Mouse (Mus musculus): ENCODE measurements at regions not wholly inside any gene's neighbourhood (a gene's known extent, or its start where the extent isn't known, plus 50 kb on each side); places are given as distances from the start of the nearest gene placed in this dataset.
A peak's percentile ranks its signal among the peaks of the same experiment; 100 is the strongest.

DNA sequence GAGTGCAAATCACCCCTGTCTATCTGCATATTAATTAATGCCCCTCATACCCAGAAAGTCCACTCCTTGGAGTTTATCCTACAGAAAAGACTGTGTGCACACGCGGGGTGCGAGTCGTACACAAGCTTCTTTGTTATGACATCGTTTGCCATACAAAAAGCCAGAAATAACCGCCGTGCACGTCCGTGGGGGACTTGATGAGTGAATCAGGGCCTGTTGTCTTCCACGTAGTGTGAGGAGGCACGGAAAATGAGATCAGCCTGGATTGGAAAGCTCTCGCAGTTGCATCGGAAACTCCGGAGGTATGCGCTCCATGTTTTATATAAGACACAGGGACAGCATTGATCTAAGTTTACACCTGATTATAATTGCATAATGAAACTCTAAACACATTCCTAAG is 120.3 kb downstream of the Etnk1 start:
- DNase-seq: no peak

DNA sequence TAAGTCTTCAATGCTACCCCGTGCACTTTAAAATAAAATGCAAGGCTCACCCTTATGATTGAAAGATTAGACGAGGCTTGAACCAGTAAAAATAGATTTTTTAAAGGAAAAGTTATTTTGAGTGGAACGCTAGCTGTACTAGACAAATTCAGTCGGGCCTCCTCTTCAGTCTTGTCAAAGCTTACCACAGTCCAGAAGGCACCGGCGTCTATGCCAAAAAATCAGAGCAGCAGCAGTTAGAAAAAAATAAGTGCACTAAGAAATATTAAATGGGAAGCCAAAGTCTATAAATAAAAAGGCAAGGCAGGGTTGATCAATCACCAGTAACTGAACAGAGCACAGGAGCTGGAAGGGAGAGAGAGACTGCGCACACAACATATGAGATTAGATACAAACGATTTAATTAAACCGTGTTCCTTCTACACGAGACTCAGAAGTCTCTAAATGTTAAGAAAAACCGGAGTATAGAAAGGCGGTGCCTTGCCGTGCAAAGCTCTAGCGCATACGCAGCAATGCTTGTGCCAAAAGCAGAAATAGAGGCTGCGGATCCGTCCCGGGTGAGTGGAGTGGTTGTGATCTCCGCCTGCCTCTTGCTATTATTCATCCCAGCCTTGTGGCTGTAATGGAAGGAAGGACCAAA is 121.6 kb downstream of the Etnk1 start:
- DNase-seq: no peak

DNA sequence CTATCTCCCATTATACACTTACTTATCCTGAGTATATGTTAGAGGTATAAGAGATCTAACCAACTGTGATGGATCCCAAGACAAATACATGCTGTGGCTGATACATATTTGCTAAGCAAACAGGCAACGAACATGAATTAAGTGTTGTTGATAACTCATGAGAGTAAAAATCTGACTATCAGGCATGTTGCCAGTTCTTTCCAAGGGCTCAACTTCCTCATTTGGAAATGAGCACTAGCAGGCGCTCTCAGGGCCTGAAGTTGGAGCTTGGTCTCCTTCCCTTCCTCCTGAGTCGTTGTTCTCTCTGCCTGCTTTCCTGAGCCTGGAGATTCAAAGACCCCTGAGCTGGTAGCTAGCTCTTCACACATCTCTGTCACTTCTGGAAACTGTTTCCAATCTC is 126.6 kb downstream of the Etnk1 start:
- no peak for DNase-seq

DNA sequence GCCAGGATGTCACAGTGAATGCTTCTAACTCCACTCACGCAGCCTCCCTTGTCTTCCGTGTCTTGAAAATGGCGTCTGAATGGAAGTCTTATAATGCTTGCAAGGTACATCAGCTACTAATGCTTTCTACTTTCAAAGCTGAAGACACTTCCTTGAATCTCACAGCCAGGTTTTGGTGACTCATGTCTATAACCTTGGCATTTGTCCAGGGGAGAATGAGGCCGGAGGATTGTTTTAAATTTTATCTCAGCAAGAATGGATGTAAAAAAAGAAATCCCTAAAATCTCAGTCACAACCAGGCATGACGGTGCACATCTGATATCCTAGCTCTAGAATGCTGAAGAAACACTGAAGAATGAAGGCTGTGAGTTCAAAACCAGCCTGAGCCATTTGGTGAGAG is 131.4 kb downstream of the Etnk1 start:
- DNase-seq: no peak

DNA sequence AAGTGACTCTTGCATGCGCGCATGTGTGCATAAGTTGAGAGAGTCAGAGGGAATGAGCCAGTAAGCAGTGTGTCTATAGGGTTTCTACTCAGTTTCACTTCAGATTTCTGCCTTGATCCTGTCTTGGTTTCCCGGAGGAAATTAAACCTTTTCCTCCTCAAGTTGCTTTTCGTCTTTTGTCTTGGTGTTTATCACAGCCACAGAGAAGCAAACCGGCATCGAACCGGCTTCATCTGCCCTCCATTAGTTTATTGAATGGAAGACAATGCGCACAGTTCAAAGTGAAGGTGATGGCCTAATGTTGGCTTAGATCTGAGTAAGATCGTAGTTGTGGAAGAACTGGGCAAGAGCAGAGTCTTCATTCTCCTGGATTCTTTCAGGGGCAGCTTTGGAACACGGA is 134.4 kb downstream of the Etnk1 start:
- no peak for DNase-seq

DNA sequence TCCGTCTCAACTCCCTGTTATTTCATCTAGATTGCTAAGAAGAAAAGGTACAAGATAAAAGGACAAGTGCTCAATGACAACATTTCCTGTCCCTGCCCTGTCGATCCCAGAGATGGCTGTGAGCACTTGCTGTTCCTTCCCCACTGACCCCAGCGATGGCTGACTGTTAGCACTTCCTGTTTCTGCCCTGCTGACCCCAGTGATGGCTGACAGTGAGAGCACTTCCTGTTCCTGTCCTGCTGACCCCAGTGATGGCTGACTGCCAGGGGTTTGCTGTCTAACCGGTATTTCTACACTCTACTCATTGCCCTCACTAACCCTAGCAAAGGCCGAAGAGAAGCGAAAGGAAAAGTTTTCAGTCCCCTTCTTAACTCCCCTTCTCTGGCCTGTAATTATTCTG is 140.3 kb downstream of the Etnk1 start:
- DNase-seq: peak; percentile 77 to 85

DNA sequence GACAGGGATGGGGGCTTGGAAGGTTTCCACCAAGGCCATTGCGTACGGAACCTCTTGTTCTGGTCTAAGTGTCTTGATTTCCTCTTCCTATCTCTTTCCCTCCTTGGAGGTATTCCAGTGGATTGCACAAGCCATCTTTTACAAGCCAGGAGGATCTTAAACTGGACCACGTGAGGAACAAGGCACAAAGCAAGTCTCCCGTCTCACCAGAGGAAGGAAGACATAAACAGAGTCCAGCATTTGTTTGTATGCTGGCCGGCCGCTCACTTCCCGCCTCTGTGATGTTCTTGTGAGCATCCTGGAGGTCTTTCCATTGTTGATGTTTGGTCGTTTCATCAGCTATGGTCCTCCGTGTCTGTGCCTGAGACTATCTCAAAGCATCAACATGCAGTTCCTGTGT is 148.8 kb downstream of the Etnk1 start:
- DNase-seq: peak; percentile 18 to 54

DNA sequence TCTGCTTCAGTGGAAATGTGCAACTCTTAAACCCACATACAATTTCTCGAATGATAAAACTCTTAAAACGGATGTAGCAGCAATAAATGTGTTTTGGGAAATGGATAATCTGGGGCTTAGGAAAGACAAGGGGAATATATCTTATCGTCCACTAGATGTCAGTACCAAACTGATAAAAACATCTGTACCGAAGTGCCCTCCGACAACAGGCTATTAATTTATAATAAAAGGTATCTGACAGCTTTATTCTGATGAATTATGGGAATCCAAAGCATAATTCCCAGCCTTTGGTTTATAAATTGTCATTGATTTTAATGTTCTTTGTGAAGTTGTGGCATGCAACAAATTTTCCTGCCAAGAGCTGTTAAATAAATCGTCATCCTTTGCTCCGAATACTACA is 153.4 kb downstream of the Etnk1 start:
- no peak for DNase-seq

DNA sequence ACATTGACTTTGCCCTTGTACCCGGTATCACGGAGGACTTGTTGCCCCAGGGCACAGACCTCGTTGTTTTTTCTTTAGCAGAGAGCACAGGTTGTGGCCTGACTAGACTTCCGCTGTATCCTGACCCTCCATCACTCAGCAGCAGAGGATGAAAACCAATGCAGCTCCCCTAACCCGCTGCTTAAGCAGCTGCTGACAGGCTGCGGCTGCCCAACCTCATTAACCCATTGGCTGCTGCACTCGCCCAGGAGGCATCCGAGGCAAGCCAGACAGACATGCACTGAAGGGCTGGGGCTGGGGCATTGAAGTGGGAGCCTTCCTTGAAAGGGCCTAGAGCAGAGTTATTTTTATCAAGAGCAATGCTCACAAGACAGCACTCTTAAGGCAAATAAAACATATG is 157.6 kb downstream of the Etnk1 start:
- DNase-seq: no peak

DNA sequence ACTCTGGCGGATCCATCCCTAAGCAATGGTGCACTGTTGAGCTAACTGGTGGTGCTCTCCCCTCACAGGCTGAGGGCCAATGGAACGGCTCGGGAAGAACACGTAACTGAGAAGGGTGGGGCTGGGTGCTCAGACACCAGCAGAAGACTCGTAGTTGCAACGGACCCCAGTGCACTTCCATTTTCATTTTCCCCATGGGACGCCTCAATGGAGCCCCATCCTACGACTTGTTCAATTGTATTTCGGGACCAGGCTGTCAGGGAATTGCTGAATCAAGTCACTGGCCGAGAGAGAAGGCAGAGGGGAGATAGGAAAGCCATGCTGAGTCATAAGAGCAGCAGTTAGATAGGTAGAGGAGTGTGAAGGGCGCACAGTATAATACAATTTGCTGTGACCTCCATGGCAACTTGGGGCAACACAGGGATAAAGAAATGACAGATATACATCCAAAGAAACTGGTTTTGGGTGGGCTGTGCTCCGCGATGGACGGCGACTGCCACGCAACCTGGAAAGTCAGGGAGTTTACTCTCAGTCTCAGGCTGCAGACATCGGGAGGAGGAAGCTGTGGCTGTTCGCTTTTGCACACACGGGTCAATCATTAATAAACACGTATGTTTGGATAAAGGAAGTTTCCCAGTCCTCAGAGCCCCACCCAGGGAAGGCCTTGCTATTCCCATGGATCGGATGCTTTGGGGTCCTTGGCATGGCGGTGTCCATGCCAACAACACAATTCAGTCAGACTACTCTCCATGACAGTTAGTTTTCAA is 160.1 kb downstream of the Etnk1 start:
- DNase-seq: peak in 1 of 2 experiments; percentile 3

DNA sequence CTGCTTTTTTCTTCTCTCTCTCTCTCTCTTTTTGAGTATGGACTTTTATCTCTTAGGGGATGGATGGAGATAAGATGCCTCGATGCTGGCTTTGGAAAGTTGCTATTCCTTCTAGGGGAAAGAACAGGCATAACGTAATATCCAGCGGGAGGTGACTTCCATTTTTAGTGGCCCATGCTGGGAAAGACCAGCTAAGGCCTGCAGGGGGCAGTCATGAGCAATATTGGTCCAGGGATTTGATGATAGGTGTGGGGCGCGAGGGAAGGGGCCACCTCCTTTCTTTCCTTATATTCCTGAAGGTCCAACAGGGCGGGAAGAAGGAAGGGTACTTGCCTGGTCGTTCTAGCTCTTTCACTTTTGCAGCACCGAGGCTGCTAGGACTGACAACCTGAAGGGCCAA is 160.8 kb downstream of the Etnk1 start:
- DNase-seq: no peak

DNA sequence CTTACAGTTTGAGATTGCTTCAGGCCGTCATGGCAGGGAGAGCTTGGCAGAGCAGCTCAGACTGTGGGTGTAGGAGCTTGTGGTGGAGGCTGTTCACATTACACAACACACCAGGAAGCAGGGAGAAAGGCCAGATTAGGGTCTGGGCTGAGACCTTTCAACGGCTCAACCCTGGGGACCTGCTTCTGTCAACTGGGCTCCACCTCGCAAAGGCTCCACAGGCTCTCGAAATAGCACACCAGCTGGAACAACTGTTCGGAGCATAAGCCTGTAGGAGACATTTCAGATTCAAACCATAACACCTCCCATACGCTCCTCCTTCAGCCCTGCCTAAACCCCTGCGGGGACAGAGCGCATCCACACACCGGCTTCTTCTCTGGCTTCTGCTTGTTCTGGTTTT is 161.2 kb downstream of the Etnk1 start:
- no peak for DNase-seq

DNA sequence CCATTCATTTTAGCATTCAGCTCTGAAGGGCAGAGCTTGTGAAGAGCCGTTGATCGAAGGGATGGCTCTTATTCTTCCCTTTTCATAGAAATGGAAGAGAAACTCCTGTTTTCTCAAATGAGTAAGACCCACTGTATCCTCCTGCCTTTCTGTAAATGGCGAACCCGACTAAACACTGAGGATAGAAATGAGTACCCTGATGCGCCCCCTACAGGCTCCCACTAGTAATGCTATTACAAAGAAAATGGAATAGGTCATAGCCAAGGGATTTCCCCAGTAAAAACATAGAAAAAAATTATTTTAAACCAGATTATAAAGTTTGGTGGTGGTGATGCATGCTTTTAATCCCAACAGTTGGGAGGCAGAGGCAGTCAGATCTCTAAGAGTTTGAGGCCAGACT is 162.1 kb downstream of the Etnk1 start:
- DNase-seq: no peak

DNA sequence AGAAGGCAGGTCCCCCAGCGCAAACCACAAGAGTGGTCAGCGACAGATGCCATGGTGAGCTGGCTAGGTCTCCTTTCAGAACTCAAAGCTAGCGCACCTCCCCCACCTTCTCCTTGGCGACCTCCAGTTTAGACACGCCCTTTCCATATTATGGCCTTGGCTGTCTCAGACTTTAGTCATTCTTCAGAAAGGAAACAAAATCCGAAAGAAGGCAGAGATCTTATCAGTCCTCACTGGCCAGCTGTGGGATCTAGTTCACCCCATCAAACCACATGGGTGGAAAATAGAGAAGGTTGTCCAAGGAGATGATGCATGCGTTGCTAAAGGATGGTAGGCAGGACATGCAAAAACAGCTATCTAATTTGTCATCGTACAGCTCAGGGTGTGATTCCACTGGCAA is 166.5 kb downstream of the Etnk1 start:
- DNase-seq: no peak

DNA sequence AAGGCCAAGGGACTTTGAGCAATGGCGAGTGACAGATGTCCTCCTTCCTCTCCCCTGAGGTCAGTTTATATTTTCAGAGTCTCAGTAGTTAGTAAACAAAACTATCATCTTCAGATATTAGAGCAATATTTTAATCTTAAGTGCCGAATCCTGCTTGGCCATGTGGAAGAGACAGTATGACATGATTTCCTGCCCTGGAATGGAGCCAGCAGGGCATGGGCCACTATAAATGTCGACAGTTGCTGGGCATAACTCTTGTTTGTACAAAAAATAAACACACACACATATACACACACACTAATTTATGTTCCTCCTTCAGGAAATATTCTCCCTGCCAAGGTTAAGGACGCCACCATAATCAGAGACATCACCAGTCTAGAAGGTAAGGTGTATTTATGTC is 169.6 kb downstream of the Etnk1 start:
- DNase-seq: no peak

DNA sequence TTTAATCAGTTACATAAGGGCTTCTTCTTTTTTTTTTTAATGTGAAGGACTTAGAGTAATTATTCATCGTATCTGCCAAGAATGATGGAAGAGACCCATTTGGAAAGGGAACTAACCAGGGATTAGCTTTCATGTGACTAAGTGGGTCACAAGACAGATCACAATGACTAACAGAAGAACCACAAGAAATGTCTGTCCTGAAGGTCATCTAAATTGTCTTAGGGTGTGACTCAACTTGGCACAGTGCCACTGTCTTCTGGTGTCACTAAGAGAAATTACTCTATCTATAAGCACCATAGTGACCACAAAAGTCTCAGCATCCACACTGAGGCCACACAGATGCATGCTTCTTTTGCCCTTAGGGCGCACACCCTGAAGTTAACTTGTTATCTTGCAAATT is 182.0 kb downstream of the Etnk1 start:
- no peak for DNase-seq

DNA sequence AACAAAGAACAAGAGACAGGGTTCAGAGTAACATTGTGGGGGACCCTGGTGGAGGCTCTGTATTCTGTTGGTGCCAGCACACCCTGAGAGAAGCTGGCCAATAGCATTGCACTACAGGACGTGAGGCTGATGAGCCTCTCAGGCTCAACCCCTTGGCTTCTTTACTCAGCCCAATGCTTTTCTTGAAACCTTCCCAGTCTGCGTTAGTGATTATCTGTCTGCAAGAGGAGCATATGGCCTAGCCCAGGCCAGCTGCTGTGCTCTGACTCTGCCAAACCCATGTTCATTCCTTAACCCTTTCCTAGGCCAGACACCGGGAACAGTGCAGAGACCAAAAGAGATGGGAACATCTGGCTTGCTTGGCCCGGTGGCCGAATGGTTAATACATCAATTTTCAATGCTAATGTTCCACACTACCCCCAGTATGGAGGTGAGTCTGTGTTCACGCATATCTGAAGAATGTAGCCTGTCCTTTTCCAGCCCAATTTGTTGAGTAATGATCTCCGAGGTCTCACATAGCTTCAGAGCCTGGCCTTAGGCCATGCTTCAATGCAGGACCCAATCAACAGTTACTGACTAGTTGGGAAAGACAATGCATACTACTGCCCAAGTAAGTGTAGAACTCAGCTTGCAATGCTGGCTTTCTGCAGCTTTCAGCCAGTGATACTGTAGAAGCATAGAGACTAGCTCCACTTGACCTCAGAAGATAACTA is 192.5 kb downstream of the Etnk1 start:
- no peak for DNase-seq

DNA sequence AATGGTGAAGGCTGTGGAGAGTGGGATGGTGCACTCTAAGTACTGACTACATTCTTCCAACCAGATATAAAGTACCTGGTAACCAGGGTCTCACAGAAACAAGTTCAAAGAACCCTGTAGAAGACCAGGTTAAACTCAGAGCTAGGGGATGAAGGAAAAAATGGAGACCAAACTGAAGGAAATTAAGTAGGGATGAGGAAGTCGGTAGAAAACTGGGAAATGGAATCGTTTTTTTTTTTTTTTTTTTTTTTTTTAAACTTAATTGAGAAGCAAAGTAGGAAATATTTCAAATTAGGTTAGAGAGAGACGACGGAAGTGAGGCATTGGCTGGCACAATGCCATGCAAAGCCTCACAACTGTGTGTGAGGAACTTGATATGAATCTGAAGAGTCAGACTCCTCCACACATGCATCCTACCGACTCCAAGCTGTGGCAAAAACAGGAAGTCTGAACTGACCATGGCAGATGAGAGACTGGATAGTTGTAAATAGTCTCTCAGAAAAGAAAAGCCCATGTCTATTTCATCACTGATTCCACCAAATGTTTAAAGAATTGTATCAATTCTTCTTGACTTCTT is 194.2 kb downstream of the Etnk1 start:
- DNase-seq: no peak

DNA sequence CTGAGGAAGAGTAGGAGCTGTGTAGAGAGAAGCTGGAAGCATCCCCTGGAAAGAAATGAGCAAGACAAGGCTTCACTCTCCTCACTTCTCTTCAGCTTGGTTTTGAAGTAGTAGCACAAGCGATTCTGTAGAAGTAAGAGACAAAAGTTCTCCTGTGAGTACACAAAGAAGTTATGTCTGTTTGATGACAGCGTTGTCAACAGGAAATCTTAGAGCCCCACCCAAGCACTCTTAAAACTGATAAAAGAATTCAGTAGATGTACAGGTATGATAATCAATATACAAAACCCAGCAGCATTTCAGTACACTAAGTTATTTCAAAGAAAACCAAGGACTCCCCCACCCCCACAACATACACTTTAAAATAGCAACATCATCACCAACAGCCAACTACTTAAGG is 194.9 kb downstream of the Etnk1 start:
- no peak for DNase-seq

DNA sequence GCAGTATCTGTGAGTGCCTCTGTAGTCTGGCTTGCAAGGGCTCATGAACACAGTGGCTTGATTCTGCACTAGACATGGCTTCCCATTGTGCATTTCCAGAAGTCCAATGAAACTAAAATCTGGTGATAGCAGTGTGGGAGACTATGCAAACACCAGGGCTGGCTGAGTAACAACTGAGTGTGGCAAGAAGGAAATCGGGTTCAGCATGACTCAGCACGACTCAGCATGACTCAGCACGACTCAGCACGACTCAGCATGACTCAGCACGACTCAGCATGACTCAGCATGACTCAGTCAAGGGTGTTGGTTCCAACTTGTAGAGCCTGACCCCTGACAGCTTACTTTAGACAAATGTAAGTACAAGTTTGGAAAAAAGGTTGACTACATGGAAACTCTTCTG is 198.8 kb downstream of the Etnk1 start:
- no peak for DNase-seq

DNA sequence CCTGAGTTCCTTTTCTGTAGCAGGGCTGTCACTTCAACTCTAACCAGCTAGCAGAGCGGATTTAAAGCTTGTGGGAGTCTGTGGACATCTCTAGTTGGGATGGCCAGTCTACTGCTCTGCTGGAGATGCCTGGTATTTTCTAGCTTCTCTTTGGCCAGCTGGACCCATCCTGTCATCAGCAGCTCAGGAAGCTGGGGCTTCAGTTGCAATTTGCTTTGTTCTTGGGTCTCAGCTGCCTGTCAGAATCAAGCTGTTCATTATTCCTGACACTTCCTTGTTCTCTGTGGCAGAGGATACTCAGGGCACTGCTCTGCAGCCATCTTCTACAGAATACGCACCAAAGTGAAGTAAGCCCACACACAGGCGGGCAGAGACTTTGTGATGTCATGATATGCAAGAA is 200.8 kb downstream of the Etnk1 start:
- no peak for DNase-seq

DNA sequence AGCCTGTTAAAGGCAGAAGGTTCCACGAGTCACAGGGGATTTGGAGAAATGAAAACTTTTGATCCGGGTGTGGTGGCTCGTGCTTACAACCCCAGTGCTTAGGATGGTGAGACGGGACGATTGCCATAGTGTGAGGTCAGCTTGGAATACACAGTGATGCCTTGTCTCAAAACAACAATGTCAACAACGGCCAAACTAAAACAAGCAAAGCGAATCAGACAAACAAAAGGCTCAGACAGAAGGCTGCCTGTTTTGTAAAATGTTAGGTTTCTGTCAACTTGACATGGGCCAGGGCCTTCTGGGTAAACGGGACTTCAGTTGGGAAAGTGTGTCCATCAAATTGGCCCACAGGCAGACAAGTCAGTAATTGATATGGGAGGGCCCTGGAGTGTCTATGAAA is 201.6 kb downstream of the Etnk1 start:
- no peak for DNase-seq

DNA sequence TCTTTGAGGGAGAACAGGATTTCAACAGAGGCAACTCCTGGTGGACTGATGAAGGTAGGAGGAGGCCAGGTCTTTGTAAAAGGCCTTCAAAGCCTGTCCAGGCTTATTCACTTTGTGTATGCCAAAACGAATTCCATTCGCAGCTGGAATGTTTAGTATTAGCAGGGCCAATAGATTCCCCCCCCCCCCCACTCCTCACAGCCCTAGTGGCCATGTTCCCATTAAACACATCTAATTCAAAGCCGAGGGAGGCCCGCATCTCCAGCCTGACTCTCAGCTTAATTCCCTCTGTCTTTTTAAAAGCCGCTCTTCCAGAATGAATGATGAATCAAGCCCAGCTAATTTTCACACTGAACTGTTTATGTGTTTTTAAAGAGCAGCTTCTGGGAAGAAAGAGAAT is 205.5 kb downstream of the Etnk1 start:
- no peak for DNase-seq
